Mouse (Mus musculus) naive thymus-derived CD4-positive, alpha-beta T cell, adult 2 months (primary cell): ENCODE measurements around the gene Krtap19-9b.

Experiments
- DNase-seq: peaks from one replicate; pipeline ENCODE4 v3.0.0-alpha.2; 2011; ENCODE audit warnings: low read depth

Gene Krtap19-9b

DNA sequence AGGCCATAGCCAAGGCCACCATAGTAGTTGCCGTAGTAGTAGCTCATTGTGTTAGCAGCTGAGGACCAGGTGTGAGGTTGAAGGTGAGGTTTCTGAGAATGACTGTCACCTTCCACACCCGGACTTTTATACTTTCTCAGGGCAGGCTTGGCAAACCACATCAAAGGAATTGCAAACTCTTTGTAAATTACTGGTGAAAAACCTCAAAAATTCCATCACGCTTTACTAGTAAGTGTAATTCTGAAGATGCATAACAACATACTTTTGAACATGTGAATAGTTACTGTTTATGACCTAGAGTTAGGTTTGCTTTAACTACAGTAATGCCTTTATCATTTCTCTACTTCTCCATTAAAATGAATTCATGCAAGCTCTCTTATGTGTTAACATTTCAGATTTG is at the start of gene Krtap19-9b:
Gene Krtap19-9b (minus strand): TSS at position 101 of the 400 bp plus-strand sequence.
- DNase-seq, result no peak

DNA sequence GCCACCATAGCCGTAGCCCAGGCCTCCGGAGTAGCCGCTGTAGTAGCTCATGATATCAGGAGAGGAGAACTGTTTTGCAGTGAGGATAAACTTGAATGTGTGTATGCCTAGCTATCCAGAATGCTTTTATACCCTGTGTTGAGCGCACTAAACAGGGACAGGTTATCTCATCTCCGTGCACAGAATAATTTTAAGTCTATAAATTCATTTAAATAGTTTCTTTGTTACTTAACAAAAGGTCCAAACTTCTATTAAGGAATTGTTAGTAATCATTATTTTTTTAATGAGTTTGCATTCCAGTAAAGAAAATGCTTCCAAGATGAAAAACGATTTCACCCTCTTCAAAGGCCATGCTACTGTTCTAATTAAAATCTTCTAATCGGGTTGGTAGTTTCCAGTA is 30.7 kb upstream of the Krtap19-9b start, which contains the start of gene Krtap16-3:
Gene Krtap16-3 (minus strand): TSS at position 101 of the 400 bp plus-strand sequence.
- no peak for DNase-seq

DNA sequence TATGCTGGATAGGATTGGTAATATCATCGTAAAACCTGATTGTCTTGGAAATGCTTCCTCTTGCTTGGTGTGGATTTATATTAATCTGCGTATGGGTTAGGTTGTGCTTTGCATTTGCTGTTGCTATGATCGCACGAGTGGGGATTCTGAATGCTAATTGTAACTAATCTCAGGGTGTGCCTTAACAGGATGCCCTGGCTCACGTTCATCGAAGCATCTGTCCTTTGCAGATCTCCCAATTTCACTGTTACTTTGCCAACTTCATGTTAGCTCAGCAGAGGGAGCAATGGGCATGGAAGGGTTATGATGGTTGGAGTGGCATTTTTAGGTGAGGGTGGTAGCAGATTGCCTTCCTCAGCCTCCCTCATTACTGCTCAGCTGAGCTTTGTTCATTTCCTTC is 9.0 kb upstream of the Krtap19-9b start:
- no peak for DNase-seq

DNA sequence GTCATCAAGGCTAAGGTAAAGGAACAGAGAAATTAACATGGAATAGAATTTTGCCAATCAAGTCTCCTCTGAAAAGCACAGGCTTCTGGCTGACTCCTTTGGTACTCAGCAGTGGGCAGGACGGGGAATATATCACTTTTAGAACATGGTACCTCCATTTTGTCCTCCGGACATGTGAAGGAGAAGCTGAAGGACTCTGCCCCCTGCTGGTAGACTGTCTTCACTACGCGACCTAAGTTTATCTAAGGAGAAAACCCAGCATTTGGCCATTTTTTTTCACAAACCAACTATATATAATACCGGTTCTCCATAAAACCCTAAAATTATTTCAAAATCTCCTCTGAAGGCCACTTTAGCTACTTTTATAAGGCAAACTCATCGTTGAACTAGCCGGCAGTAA is 6.2 kb upstream of the Krtap19-9b start:
- no peak for DNase-seq

DNA sequence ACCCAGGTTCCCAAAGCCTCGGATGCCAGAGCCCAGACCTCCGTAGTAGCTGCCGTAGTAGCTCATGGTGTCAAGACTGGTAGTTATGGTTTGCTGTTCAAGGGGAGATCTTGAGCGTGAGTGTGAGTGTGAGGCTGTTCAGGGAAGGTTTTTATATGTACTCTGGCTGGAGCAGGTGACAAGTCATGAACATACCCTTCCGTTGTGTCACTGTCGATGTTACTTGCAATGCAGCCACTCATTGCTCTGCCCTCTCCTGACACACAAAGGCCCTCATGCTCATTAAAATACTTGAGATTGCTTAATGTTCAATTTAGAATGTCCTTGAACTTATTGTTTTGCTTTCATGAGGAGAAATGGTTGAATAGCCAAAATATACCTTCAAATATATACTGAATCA is 35.7 kb downstream of the Krtap19-9b start, which contains the start of gene Krtap19-5:
Gene Krtap19-5 (minus strand): TSS at position 101 of the 400 bp plus-strand sequence.
- no peak for DNase-seq

DNA sequence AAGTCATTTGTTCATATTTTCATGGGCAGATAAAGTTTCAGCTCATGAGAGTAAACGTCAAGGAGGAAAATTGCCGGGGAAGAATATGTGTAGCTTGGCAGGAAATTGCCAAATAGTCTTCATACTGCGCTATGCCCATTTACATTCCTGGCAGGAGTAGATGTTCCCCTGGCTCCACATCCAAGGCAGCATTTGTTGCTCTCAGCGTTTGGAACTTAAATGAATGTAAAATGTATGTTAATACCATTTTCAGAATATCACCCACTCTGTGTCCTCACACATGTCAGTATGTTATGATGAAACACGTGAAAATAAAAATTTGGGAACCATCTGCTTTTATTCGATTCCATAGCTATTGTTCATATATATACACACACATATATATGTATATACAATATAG is 45.2 kb downstream of the Krtap19-9b start:
- DNase-seq, result no peak

DNA sequence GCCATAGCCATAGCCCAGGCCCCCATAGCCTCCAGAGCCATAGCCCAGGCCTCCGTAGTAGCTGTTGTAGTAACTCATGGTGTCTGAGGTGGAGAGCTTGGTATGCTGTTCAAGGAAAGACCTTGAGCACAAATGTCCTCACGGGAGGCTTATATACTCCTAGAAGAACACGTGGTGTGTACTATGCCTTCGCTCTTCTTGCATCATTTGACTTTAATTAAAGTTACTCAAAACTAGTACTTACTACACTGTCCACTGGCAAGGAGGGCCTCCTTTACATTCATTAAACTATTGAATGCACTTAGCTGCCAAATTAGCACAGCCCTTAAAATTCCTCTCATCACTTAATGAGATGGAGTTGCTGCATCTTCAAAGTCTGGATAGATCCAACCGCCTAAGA is 47.1 kb downstream of the Krtap19-9b start, which contains the start of gene Krtap19-4:
Gene Krtap19-4 (minus strand): TSS at position 101 of the 400 bp plus-strand sequence.
- no peak for DNase-seq
